Mouse (Mus musculus) ovary, adult 18-20 months (tissue): Measurements from ENCODE around the gene Sorbs1.

Experiments
- DNase-seq: peaks from one replicate; pipeline ENCODE4 v3.0.0; 2022; ENCODE audit warnings: low spot score, mixed read lengths

Gene Sorbs1

DNA sequence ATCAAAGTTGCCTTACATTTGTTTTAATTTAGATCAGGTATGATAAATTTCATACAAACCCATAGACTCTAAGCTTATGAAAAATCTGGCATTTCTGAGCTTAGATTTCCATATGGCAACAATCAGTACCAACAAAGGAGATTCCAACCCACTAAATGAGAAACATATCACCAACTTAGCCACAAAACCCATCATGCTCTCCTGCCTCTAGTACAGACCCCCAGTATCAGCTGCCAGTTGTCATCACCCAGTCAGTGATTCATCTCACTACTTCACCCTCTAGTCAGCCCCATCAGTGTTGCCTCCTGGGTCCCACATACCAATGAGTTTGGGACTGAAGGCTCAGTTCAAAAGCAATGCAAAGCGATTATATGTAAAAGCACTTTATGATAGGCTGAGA is 254.1 kb downstream of the Sorbs1 start:
- DNase-seq: no peak

DNA sequence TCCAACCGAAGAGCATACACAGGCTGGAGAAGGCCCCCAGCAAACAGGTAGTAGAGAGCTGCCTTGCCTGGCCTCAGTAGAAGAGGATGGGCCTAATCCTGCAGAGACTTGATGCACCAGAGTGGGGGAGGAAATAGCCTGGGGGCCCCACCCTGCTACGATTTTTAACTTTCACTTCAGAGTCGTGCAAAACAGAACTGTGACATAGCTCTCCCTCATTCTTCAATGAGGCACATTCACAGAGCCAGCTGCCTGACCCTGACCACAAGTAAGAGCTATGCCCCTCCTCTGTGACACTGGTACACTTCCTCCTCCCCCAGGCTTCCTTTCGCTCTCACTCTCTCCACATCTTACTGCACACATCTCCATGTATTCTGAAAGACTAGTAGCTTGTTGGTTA is 256.2 kb downstream of the Sorbs1 start:
- no peak for DNase-seq

DNA sequence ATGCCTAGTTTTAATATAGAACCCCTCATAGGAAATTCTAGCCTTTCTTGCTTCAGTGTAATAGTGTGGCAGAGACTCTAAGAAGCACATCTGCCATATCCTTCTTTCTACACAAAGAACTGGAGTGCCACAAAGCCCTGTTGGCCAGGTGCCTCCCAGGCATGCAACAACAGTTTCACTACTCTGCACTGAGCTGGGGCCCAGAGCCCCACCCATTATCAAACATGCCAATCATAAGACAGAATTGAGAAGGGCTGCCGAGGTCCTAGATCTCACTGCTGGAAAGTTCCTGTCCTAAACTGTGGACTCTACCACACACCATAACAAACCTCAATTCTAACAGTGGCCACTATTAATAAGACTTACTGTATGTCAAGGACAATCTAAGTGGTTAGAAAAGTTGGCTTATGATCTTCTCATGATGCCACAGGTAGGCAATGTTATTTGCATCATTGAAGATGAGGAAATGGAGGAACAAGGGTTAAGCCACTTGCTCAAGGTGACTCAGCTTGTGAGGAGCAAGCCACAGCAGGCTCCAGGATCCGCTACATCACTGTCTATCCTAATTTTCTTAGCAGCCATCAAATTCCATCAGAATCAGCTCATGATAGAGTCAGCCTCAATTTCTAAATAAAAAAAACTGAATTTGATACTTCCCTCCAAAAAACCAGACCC is 257.1 kb downstream of the Sorbs1 start:
- DNase-seq: no peak

DNA sequence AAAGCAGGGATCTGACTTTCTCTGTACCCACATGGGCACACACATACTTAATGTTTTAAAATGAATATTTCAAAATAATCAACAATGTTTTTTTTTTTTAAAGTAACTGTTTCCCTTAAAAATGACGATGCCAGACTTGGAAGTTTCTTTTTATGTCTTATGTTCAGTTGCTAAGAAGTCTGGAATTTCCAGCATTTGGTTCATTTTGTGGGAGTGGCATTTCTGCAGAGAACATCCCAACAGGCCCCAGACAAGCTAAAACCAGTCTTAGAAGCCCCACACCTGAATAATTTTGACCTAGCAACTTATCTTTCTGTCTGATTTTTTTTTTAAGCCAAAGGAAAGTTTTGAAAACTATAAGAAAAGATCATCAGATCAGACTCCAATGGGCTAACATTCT is 258.0 kb downstream of the Sorbs1 start:
- no peak for DNase-seq

DNA sequence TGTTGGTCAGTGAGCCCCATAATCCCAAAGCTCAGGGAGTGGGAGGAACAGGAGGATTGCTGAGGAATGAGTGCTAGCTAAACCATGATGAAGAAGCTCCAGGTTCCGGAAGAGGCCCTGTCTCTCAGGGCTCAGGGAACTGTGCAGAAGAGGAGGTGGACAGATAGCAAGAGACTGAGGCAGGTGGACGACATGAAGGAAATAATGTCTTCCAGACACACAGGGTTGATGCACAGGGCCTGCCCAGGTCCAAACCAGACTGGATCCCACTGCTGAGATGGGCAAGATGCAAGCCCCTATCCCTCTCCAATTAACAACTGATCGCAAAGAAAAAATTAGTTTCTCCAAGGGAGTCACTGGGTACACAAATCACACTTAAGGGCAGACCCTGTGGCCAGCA is 258.8 kb downstream of the Sorbs1 start:
- DNase-seq: no peak

DNA sequence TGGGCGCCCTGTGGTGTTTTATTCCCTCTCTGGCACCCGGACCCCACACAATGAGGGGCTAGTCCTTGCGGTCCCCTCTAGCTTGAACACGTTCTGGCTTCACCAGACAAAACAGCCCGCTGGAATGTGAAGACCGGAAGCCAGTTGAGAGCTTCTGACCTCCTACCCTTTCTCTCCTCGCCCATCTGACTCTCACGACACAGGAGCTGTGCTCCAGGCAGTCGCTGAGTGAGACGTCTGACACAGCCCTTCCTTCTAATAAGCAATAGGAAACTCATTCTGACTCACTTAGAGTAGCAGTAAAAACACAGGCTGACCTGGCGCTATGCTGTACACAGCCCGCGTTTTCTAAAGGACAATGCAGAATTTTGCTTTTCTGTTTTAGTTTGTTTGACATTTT is 259.8 kb downstream of the Sorbs1 start:
- DNase-seq: no peak

DNA sequence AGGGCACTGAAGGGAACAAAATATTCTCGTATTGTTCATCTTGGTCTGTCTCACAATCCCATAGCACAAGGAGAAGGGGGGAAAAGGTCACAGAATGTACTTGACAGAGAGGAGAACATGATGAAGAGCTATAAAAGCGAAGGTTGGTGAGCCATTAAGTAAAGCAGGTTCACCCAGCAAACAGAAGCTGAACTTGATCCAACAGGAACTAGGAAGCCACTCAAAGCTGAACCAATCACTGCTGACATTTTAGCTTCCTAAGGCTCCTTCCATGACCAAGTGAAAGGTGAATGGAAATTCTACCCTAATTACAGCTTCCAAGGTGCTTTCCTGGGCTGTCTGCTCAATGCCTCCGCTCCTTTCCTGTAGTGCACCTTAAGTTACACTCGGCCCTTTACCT is 262.5 kb downstream of the Sorbs1 start:
- DNase-seq: no peak

DNA sequence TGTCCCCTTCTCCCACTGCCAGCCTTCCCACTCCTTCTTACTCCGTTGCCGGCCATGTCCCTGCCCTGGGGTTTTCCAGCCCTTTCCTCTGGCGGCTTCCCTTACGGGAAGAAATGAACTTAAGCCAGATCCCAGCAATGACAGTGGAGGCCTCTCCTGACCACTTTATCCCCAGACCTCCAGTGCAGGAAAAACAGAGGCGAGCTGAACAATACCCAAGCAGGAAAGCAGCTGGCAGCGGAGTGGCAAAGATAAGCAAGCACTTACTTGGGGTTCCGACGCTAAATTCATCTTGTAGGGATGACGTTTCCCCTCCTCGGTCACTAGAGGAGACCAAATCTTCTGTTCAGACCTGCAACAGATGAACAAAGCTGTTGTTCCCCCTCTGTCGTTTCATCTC is 264.2 kb downstream of the Sorbs1 start:
- no peak for DNase-seq

DNA sequence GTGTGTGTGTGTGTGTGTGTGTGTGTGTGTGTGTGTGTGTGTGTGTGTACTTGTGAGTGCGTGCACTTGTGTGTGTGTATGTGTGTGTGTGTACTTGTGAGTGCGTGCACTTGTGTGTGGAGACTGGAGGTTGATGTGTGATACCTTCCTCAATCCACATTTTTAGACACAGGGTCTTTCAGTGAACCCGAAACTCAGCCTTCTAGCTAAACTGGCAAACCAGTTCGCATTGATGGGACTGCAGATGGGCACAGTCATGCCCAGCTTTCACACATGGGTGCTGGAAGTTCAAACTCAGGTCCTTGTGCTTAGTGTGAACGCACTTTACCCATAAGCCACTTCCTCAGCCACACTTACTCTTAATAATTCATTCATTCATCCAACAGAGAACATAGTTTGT is 265.1 kb downstream of the Sorbs1 start:
- no peak for DNase-seq

DNA sequence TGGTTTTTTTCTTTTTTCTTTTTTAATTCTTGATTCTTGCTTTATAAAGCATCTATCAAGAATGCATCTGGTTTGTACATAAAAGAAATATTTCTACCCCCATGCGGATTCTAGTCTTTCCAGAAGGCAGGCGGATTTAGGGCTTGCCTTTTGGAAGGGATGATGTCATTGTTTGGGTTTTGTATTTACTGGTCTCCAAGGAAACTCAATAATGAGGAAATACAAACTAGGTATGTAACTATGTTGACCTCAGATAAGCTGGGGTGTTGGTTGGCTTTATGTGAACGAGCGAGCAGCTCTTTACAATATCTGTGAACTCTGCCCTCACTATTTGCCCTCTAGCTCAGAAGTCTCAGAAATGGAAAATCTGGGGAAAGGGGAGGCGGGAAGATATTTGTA is 266.3 kb downstream of the Sorbs1 start:
- DNase-seq: no peak

DNA sequence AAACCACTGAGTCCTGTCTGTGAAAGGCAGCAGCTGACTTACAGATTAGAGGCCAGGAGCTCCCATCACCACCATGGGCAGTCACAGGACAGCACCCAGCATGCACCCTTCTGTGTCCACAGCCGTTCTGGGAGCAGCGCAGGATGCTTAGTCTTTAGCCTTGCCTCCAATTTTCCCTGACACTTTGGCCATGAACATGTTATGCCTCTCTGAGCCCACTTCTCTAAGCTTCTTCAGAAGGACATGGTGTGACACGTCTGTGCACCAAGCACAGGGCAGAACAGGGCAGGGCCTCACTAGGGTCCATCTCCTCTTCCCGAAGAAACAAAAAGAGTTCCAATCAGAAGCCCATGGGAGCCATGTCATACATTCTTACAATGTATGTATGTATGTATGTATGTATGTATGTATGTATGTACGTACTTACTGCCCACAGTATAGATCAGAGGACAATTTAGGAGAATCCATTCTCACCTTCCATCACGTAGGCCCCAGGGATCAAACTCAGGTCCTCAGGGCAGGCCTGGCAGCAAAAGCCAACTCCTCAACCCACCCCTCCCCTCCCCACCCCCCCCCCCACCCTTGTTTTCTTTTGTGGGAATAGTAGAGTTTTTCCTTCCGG is 266.8 kb downstream of the Sorbs1 start:
- no peak for DNase-seq
